Mouse (Mus musculus): ENCODE results near the gene F830045P16Rik.

- no peak for TF ChIP-seq POLR2A (IDR thresholded peaks at IDR 0.05; ENCODE audit: borderline replicate concordance, extremely low read depth, insufficient read depth, insufficient read length, poor library complexity, severe bottlenecking)
- TF ChIP-seq CTCF (IDR thresholded peaks at IDR 0.05; ENCODE audit: borderline replicate concordance, extremely low read depth, insufficient read depth, insufficient read length): no peak
Observed at GRCm38 (mm10) chr2:129413488-129413887, 122.9 kb downstream of the F830045P16Rik start.
